Mouse (Mus musculus) heart, embryonic 14.5 days (tissue): ENCODE data around the gene Srsf10. TPM values are rescaled to one million over a fixed set of nuclear protein-coding genes. Genes with fewer than 3 reads are reported as not detected.

Source experiments
- ATAC-seq: fragments of 200-750 bp; cut with Nextera tagmentation; 2 replicates; pipeline ENCODE4 v1.8.0; 2017; ENCODE audit warnings: low read depth, moderate TSS enrichment; ENCODE audit not compliant: insufficient number of reproducible peaks, insufficient read depth, low FRiP score
- H3K27ac ChIP-seq, 2 experiments: fragments of 200-500 bp in 1 of 2; fragments of 300-500 bp in 1 of 2; sonication (generic) in 1 of 2; replicated peaks in 1 of 2; 2 replicates each; pipeline ENCODE4 v1.5.1; 2012 to 2014; ENCODE audit warnings: low read depth in 2 of 2, low read length in 2 of 2, control low read depth in 1 of 2, mild to moderate bottlenecking in 1 of 2, mixed read lengths in 1 of 2; ENCODE audit not compliant: control insufficient read depth in 1 of 2, insufficient read depth in 1 of 2
- H3K27me3 ChIP-seq: fragments of 300-500 bp; sonication (generic); 2 replicates; pipeline ENCODE4 v1.6.1; 2014; ENCODE audit warnings: mild to moderate bottlenecking, low read length, control low read depth; ENCODE audit not compliant: control insufficient read depth, insufficient read depth
- H3K36me3 ChIP-seq: fragments of 300-500 bp; sonication (generic); 2 replicates; pipeline ENCODE4 v1.6.1; 2014; ENCODE audit warnings: mild to moderate bottlenecking, control low read depth, low read length, mixed read lengths; ENCODE audit not compliant: control insufficient read depth, insufficient read depth
- H3K4me1 ChIP-seq, 2 experiments: fragments of 200-500 bp in 1 of 2; fragments of 300-500 bp in 1 of 2; sonication (generic) in 1 of 2; 2 replicates each; pipeline ENCODE4 v1.6.1; 2012 to 2014; ENCODE audit warnings: low read length in 2 of 2, control low read depth in 1 of 2, mixed read lengths in 1 of 2; ENCODE audit not compliant: control insufficient read depth in 2 of 2, insufficient read depth in 2 of 2
- H3K4me2 ChIP-seq: fragments of 300-500 bp; sonication (generic); 2 replicates; pipeline ENCODE4 v1.6.1; 2014; ENCODE audit warnings: mild to moderate bottlenecking, low read length
- H3K4me3 ChIP-seq, 2 experiments: fragments of 200-500 bp in 1 of 2; fragments of 300-500 bp in 1 of 2; sonication (generic) in 1 of 2; 2 replicates each; pipeline ENCODE4 v1.5.1; 2012 to 2014; ENCODE audit warnings: low read length in 2 of 2, mild to moderate bottlenecking in 2 of 2, control low read depth in 1 of 2, low read depth in 1 of 2, moderate library complexity in 1 of 2; ENCODE audit not compliant: control insufficient read depth in 1 of 2, insufficient read depth in 1 of 2
- H3K9ac ChIP-seq: fragments of 300-500 bp; sonication (generic); 2 replicates; pipeline ENCODE4 v1.6.1; 2014; ENCODE audit warnings: mild to moderate bottlenecking, low read length
- H3K9me3 ChIP-seq: fragments of 300-500 bp; sonication (generic); 2 replicates; pipeline ENCODE4 v1.6.1; 2016; ENCODE audit warnings: low read length, control low read depth; ENCODE audit not compliant: control insufficient read depth
- WGBS: fragments of 180-500 bp; shearing (Covaris S2); extraction: QIAGEN DNeasy Blood & Tissue Kit; methylation state at CpG from one replicate; pipeline ENCODE4 v1.1.7; 2014; 5-methylcytosine and 5-hydroxymethylcytosine counted together
- polyA plus RNA-seq: library from polyadenylated mRNA; unstranded; fragments of >200 nt; fragmentation: Nextera tagmentation; extraction: Ambion mirVana; gene quantifications from 2 replicates; pipeline ENCODE4 v1.2.1, GENCODE M21; 2014

The Srsf10 gene
- polyA plus RNA-seq, 1 experiment from 2014 or later = 147 TPM

DNA sequence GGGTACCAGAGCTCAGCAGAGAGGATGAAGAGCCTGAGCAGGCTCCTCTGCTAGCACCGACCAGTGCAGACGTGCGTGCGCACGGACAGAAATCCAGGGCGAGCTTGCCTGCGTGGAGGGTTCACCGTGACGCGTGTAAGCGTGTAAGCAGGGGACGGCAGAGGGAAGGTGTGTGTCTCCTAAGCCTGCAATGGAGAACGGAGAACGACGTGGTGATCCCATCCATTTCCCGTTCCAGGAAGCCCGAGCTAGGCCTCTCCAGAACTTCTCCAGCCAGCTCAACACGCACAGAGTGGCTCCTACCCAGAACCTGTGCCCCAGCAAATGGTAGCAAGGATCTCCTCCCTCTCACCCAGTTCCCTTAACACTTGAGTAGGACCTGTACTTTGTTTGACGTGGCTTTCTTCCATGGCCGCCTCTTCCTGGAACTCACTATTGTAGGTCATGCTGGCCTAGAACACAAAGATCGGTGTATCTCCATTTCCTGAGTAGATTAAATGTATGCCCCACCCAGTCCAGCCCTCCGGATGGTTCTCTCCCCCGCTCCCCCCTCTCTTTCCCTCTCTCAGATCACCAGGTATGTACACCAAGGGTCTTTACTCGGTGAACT lies 33.0 kb downstream of the Srsf10 start:
- 83% methylated on average over 24 of the region's 24 CpGs for WGBS
- H3K9ac ChIP-seq = no peak overlapping the region
- H3K9me3 ChIP-seq = no peaks in the 10 kb centered on the region
- no peak overlapping the region for H3K4me3 ChIP-seq
- H3K4me2 ChIP-seq = no peak overlapping the region
- H3K27me3 ChIP-seq = no peaks in the 10 kb centered on the region
- peaks cover 5 to 6% of the 10 kb centered on the region in 2 experiments; a peak in 3 of 4 replicates for H3K4me1 ChIP-seq
- H3K36me3 ChIP-seq = no peaks in the 10 kb centered on the region
- no peak overlapping the region for H3K27ac ChIP-seq
- ATAC-seq = no peak

DNA sequence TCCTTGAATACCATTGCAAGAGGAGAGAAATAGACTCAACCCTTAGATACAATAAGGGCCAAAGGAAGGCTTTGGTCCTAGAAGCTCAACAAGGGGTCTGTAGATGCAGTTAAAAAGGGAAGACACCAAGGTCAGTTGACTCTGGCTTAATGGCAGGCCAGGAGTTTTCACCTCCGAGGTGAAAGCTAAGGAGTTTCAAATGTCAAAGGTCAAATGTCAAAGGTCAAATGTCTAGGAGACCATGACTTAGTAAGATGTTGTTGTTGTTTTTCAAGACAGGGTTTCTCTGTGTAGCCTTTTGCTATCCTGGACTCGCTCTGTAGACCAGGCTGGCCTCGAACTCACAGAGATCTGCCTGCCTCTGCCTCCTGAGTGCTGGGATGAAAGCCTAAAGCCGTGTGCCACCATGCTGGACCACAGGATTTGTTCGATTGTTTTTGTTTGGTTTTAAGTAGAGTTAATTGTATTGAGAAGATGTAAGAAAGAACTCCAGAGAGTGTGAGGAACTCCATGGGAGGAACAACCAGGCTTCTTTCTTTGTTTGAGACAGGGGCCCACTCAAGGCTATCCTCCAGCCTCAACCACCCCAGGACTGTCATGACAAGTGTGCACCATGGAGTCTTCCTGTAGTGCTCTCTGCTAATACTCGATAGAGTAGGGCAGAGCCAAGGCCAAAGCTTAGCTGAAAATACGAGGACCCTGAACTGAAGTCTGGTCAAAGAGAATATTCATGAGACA lies 33.8 kb downstream of the Srsf10 start:
- Histone ChIP-seq H3K27me3 (no peaks in the 10 kb centered on the region), H3K9ac (no peak overlapping the region), H3K4me2 (no peak overlapping the region), H3K4me3 (no peak overlapping the region), H3K27ac (no peak overlapping the region), H3K4me1 (peaks cover 0 to under 1% of the 10 kb centered on the region in 2 experiments; a peak in 2 of 4 replicates), H3K36me3 (no peaks in the 10 kb centered on the region), H3K9me3 (no peaks in the 10 kb centered on the region)
- WGBS = 73% methylated on average over 7 of the region's 7 CpGs
- ATAC-seq = no peak

DNA sequence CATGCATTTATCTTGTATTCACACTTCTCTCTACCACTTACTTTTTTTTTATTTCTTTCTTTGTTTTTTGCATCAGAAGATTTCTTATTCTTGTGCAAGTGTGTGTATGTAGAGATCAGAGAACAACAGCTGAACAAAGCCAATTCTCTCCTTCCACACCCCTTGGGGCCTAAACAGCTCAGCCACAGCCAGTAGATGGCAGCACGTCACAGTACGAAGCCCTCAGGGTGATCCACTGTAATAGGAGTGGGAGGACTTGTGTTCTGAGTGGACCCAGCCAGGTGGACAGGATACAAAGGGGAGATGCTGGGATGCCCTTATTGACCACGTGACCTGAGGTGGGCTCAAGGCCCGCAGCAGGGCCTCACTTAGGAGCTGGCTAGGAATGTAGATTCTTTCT lies 34.3 kb downstream of the Srsf10 start:
- Histone ChIP-seq H3K4me1 (no peaks in the 10 kb centered on the region; a peak in 1 of 4 replicates), H3K4me2 (no peak overlapping the region), H3K9ac (no peak overlapping the region), H3K36me3 (no peaks in the 10 kb centered on the region), H3K27ac (no peak overlapping the region), H3K9me3 (no peaks in the 10 kb centered on the region), H3K27me3 (no peaks in the 10 kb centered on the region), H3K4me3 (no peak overlapping the region)
- ATAC-seq = peak; percentile 73; the same call in 1 of the 2 replicates
- 5% methylated on average over 4 of the region's 4 CpGs for WGBS

DNA sequence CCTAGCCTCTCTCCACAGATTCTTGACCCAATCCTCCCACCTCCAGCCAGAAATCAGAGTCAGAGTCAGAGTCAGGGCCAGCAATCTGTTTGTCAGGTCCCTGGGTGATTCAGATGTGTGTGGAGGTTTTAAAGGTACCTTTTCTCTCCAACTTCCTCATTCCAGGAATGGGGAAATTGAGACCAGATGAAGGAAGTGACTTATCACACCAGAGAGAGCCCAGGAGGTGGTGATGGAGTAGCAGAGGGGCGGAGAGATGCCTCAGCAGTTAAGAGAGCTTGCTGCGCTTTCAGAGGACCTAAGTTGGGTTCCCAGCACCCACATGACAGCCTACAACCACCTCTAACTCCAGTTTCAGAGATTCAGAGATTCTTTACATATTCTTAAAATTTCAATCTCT lies 36.0 kb downstream of the Srsf10 start:
- WGBS = 90% methylated on average over 2 of the region's 2 CpGs
- no peaks in the 10 kb centered on the region for H3K36me3 ChIP-seq

GRCm38 (mm10) chr4:135892884-135893283 lies 37.3 kb downstream of the Srsf10 start:
- no peak overlapping the region for H3K9ac ChIP-seq
- no peaks in the 10 kb centered on the region for H3K36me3 ChIP-seq
- H3K4me1 ChIP-seq = peaks cover 4 to 5% of the 10 kb centered on the region in 2 experiments; a peak in 2 of 4 replicates
- 20% methylated on average over 4 of the region's 4 CpGs for WGBS
- no peaks in the 10 kb centered on the region for H3K9me3 ChIP-seq
- no peaks in the 10 kb centered on the region for H3K27me3 ChIP-seq
- H3K27ac ChIP-seq = no peak overlapping the region
- no peak overlapping the region for H3K4me3 ChIP-seq
- H3K4me2 ChIP-seq = no peak overlapping the region
- ATAC-seq = no peak

More for the DNA sequence above, 36.0 kb downstream of the Srsf10 start:
- Histone ChIP-seq H3K4me3 (no peak overlapping the region), H3K9ac (no peak overlapping the region), H3K9me3 (no peaks in the 10 kb centered on the region), H3K4me2 (no peak overlapping the region), H3K27me3 (no peaks in the 10 kb centered on the region), H3K4me1 (peaks cover 4 to 5% of the 10 kb centered on the region in 2 experiments; a peak in 2 of 4 replicates), H3K27ac (no peak overlapping the region)
- ATAC-seq = no peak

DNA sequence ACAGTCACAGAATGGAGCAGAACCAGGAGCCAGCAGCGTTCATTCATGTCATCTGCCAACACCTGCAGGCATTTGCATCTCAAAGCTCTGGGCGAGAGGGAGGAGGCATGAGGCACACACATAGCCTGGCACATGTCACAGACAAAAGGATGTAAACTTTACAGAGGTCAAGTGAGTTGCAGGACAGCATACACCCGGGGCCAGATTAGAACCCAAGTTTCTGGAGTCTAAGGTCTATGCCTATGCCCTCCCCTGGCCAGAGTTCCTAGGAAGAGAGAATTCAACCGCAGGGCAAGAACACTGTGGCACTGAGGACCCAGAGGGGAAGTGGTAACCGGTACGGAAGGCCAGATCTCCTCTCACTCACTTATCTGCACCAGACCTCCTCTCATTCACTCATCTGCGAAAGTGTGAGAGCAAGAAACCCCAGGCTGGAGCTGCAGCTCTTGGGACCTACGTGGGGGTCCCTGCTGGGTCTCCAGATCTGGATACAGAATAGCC lies 39.6 kb downstream of the Srsf10 start, which contains the start of gene Cnr2:
TSS of gene Cnr2 (plus strand) at position 324 of the 501 bp plus-strand sequence.
- no peak within 1 kb of the TSS for H3K4me2 ChIP-seq
- H3K9me3 ChIP-seq = no peaks in the 10 kb centered on the region
- H3K4me1 ChIP-seq = peaks cover 9 to 10% of the 10 kb centered on the region in 2 experiments; a peak in 3 of 4 replicates
- no peaks in the 10 kb centered on the region for H3K36me3 ChIP-seq
- no peaks in the 10 kb centered on the region for H3K27me3 ChIP-seq
- H3K27ac ChIP-seq = no peak within 1 kb of the TSS
- no peak within 1 kb of the TSS for H3K4me3 ChIP-seq
- 26% methylated on average over 8 of the region's 8 CpGs for whole genome bisulfite sequencing
- no peak for ATAC-seq
- no peak within 1 kb of the TSS; the same call in 1 of the 2 replicates for H3K9ac ChIP-seq

DNA sequence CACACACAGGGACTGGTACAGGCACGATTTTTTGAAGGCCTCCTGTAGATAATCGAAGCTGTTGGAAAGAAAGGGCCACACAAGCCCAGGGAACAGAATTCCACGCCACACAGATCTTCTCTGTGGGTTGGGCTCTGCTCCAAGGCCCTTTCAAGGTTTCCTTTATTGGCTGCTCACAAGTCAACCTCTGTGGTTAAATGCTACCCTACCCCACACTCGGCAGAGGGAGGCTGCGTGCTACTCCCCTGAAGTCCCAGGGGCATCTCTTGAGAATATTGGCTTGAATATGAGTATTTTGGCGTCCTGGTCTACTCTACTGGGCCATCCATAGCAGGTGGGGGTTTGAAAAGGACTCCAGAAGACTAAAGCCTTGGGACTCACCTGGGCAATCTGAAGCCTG lies 40.6 kb downstream of the Srsf10 start:
- Histone ChIP-seq H3K27me3 (no peaks in the 10 kb centered on the region), H3K9me3 (no peaks in the 10 kb centered on the region), H3K9ac (no peak overlapping the region), H3K4me3 (no peak overlapping the region), H3K4me1 (peaks cover 9 to 10% of the 10 kb centered on the region in 2 experiments; a peak in 3 of 4 replicates), H3K27ac (no peak overlapping the region), H3K4me2 (no peak overlapping the region), H3K36me3 (no peaks in the 10 kb centered on the region)
- WGBS = 71% methylated on average over 6 of the region's 6 CpGs
- ATAC-seq = no peak
